Mouse (Mus musculus) frontal cortex, adult 2 months (tissue): Measurements from ENCODE around the gene Icam5. TPM values are rescaled to one million over a fixed set of nuclear protein-coding genes. Genes with fewer than 3 reads are reported as not detected.
A peak's percentile ranks its signal among the peaks of the same experiment; 100 is the strongest.
"Not testable (repeated sequence)": the region's sequence is repeated elsewhere in the genome, so short reads cannot be mapped to it uniquely, and the experiment has no call there.

Experiments used
- DNase-seq, 2 experiments: peaks; one replicate each; pipeline ENCODE4 v3.0.0; 2022; ENCODE audit warnings: low spot score in 1 of 2; ENCODE audit errors: extremely low spot score in 1 of 2
- polyA plus RNA-seq: library from polyadenylated mRNA; depleted of rRNA; stranded (reverse); fragments of >200 nt; gene quantifications from 2 replicates; pipeline ENCODE4 v1.2.3, GENCODE M21; 2012

Icam5 gene
- polyA plus RNA-seq, 1 experiment = 241 TPM

DNA sequence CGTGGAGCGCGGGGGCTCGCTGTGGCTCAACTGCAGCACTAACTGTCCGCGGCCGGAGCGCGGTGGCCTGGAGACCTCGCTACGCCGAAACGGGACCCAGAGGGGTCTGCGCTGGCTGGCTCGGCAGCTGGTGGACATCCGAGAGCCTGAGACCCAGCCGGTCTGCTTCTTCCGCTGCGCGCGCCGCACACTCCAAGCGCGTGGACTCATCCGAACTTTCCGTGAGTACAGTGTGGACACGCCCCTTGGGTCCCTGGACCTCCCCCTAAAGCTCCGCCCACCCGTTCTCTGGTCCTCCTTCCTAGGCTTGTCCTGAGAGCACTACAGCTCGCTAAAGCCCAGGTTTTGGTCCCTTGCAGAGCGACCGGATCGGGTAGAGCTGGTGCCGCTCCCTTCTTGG lies 1.3 kb downstream of the Icam5 start:
- DNase-seq = peak in 1 of 2 experiments; percentile 79

DNA sequence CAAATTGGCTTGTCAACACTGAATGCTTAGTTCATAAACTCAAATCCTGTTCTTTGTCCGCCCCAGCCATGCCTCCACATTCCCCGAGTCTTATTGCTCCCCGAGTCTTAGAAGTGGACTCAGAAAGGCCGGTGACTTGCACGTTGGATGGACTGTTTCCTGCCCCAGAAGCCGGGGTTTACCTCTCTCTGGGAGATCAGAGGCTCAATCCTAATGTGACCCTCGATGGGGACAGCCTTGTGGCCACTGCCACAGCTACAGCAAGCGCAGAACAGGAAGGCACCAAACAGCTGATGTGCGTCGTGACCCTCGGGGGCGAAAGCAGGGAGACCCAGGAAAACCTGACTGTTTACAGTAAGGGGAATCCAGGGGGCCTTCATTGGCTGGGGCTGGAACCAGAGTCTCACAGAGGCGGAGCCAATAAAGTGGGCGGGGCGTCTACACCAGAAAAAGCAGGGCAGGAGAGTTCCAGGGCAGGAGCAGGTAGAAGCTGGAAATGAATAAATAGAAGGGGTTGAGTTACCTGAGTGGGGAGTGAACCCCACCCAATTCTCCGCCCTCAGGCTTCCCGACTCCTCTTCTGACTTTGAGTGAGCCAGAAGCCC lies 2.7 kb downstream of the Icam5 start:
- DNase-seq = no peak

DNA sequence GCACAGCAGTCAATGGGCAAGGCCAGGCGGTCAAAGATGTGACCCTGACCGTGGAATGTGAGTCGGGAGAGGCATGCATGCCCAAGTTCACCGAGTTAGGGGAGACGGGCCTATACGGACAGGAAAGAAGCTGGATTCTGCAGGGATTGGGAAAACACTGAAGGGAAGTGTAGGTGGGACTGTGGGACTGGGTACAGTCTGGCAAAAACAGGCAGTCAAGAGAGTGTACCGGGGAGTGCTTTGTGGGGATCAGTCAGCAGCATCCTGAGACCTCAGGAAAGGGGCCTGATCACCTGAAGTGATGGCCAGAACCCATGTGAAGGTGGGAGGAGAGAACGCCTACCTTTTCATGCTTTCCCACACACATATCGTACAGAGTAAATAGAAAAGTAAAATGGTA lies 3.7 kb downstream of the Icam5 start:
- peak in 1 of 2 experiments; percentile 33 for DNase-seq

DNA sequence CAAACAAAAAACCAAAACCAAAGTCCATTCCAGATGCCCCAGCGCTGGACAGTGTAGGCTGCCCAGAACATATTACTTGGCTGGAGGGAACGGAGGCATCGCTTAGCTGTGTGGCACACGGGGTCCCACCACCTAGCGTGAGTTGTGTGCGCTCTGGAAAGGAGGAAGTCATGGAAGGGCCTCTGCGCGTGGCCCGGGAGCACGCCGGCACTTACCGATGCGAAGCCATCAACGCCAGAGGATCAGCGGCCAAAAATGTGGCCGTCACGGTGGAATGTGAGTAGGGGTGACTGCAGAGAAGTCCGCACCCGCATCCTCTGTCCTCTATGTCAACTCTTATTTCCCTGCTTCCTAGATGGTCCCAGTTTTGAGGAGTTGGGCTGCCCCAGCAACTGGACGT lies 4.3 kb downstream of the Icam5 start:
- DNase-seq = no peak

DNA sequence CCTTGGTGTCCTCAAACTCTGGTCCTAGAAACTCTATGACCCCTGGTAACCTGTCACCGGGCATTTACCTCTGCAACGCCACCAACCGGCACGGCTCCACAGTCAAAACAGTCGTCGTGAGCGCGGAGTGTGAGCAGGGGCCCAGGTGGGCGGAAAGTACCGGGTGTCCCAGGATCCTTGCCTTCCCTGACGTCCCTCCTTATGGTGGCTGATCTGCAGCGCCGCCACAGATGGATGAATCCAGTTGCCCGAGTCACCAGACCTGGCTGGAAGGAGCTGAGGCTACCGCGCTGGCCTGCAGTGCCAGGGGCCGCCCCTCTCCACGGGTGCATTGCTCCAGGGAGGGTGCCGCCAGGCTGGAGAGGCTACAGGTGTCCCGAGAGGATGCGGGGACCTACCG lies 4.8 kb downstream of the Icam5 start:
- DNase-seq = no peak

DNA sequence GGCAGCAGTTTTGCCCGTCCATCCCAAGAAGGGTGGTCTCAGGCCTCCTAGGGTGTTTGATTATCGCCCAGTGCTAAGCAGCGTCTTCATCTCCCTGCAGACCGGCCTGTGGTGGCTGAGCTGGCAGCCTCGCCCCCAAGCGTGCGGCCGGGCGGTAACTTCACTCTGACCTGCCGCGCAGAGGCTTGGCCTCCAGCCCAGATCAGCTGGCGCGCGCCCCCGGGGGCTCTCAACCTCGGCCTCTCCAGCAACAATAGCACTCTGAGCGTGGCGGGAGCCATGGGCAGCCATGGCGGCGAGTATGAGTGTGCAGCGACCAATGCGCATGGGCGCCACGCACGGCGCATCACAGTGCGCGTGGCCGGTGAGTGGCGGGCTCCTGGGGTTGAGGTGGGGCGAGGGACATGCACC lies 5.6 kb downstream of the Icam5 start:
- peak in 1 of 2 experiments; percentile 36 for DNase-seq

DNA sequence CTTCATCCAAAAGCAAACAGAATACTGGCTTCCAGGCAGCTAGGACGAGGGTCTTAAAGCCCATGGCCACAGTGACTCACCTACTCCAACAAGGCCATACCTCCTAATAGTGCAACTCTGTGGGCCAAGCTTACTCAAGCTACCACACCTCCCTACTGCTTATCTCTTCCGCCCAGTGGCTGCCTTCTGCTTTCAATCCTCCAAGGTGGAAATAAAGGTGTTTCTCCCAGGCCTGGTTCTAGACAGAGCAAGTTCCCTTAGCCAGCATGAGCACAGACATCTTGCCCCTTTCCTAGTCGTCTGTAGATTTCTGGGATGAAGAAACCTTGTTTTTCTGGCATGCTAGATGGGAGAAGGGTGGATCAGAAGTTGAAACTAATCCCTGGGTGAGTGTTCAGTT lies 7.9 kb downstream of the Icam5 start:
- DNase-seq = no peak

DNA sequence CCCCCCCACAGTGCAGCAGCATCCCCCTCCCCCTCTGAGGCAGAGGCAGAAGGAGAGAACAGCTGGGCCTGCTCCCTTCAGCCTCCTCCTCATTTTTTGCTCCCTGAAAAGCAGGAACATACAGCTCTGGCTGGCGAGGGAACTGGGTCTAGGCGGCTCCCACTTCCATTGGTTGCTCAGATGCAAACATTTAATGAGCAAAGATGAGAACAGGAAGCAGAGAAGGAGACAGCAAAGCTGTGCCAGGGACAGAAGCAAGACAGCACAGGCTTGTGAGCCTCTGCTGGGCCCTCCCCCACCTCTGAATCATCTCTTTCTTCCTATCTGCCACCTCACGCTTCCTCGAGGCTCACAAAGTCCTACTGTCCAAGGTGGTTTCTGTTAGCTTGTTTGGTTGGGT lies 9.4 kb downstream of the Icam5 start:
- peak; percentile 91 to 92 for DNase-seq

DNA sequence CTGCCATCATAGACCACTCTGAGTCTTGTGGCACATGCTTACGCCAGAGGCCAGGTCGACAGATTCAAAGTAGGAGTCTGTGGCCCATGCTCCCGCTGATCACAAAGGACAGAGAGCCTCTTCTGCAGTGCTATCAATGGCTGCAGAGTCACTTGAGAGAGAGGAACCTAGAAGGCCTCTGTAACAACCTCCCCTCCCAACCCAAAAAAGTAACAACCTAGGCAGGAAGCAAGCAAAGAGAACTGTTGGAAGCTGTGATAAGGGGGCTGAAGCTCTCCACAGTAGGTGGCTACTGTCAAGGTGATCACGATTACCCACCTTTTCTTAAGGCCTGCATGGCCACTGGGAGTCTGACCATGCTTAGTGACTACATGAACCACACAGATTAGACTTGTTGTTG lies 11.7 kb downstream of the Icam5 start:
- no peak for DNase-seq

DNA sequence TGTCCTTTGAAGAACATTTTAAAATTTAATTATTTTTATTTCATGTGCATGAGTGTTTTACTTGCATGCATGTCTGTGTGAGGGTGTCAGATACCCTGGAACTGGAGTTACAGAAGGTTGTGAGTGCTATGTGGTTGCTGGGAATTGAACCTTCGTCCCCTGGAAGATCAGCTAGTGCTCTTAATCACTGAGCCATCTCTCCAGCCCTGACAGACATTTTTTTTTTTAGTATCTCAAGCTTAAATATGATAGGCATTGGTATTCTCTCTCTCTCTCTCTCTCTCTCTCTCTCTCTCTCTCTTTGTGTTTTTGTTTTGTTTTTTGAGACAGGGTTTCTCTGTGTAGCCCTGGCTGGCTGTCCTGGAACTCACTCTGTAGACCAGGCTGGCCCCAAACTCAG lies 12.9 kb downstream of the Icam5 start:
- not testable (repeated sequence) for DNase-seq

DNA sequence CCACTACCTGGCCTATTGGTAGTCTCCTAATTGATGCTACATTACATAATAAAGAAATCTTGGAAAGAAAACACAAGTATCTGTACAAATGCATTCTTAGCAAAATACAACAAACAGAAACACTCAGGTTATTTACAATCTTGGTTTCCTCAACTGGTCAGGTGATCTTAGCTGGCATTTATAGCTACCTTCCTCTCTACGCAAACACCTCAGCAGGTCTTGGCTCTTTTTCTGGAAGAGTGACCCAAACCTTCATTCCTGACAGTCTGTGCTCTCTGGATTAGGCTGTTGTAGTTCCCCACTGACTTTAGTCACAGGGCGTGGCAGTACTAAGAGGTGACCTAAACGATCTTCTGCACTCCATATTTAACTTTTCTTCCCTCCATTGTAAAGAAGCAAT lies 13.4 kb downstream of the Icam5 start:
- DNase-seq = no peak

DNA sequence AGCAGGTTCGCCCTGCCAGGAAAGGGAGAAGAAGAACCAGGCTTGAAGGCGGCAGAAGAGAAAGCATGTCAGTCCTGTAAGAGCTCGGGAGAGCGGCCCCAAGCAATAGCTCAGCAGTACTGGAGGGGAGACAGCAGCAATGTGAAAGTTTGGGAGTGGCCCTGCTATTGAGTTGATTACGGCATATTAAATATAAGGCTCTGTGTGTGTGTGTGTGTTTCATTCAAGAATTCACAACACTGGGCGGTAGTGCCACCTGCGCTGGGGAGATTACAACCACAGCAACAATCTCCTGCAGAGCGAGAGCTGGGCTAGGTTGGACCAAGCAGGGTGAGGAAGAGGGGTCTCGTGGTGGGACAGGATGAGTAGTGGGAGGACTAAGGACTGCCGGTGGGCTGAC lies 19.7 kb downstream of the Icam5 start:
- DNase-seq = no peak

DNA sequence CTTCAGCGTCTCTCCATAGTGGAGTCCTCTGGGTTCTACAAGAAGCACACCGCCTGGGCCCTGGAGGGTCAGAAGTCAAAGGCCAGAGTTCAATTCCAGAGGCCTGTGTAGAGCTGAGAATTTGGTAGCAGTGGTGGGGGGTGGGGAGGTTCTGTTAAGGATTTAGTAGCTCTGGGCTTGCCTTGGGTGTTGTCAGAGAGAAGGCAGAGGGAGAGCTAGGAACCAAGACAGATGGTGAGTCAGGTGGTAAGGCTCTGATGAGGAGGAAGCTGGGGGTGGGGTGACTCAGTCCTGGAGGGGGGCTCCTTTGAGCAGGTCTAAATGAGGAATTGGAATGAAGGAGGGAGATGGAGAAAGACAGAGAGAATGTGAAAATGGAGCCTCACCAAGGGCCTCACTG lies 31.1 kb downstream of the Icam5 start:
- peak; percentile 81 to 86 for DNase-seq

DNA sequence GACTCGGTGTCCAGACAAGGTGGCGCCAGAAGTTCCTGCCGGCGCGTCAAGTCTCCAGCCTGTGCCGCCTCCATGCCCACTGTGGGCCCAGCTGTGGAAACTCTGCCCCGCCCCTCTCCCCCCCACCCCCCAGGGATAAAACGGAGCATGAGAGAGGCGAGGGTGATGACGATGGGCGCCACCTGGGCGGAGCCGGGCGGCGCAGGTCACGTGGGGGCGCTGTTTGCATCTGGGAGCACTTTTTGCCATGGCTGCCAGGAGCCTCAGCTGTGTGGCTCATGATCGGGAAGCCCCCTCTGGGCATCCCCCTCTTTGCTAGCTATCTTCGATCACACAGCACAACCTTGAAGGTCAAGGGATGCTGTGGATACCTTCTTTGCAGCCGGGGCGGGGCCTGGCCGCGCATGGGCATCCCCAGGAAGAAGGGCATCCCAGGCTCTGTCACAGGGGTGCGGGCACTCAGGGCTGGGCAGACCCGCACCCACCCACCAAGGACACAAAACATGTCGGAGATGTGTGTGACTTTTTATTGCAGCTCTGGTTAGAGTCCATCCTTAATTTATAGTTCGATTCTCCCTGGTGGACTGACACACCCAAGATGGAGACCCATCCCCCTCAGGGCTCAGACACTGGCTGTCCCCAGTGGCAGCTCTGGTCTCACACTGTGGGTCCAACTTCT lies 35.3 kb downstream of the Icam5 start, which contains the start of gene Zglp1:
TSS of gene Zglp1 (minus strand) at position 88 of the 679 bp plus-strand sequence.
- DNase-seq = no peak

DNA sequence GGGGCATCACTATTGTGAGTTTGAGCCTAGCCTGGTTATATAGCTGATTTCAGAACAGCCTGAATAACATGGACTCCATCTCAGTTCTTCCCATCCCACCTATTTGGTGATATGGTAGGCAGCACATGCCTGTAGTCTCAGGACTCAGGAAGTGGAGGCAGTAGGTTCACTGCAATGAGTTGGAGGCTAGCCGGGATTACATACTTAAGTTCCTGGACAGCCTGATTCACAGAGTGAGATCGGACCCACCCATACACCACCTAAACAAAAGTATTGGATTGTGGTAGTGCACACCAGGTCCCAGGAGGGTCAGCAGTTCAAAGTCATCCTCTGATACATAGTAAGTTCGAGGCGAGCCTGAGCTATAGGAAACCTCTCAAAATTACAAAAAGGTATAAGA lies 40.8 kb downstream of the Icam5 start:
- peak in 1 of 2 experiments; percentile 38 for DNase-seq

DNA sequence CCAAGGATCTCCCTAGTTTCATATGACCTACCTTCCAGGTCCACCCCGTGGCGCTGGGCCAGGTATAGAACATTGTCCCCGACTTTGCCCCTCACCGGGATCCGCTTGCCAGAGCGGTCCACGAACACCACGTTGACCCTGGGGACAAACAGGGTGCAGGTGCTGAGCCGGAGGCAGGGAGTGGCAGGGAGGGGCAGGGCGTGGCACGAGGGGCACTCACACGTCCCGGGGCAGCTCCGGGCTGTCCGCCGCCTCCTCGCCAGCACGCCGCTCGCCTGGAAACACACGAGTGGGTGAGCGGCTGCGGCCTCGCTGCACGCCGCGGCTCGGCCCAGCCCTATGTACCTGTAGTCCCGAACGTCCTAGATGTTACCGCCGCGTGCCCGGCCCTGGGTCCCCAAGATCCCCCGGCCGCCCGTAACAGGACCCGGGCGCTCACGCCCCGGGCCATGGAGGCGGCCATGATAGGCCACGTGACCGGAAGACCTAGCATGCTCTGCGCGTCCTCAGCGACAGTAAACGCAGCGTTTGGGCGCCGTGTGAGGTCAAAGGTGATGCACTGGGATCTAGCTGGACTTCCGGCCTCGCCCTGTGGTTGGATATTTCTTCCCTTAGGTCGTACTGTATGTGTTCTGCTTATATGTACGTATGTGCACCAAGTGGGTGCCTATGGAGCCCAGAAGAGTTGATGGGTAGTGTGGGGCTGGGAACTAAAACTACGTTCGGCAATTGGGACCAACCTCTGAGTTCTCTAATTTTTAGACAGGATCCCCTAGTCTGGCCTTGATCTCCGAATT lies 41.4 kb downstream of the Icam5 start, which contains the start of the genes Gm49373 and Fdx1l:
TSS of gene Gm49373 (minus strand) at position 53 of the 797 bp plus-strand sequence.
TSS of gene Fdx1l (minus strand) at position 571 of the 797 bp plus-strand sequence.
- peak; percentile 84 to 94 for DNase-seq

DNA sequence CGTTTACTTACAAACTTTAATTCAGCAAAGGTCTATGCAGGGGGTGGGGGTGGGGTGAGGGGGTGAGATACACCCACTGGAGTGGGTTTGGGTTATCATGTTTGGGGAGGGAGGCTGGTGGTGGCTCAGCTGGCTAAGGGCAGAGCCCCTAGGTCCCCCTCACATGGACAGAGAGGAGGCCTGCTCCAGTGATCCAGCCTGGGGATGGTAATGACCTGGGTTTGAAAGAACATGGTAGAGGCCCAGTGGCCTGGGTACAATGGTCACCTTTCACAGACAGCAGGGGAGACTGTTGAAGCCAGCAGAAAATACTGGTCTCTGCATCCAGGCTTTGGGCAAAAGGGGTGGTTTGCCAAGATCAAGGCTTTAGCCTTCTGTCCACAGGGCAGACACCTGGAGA lies 42.3 kb downstream of the Icam5 start:
- DNase-seq = no peak

DNA sequence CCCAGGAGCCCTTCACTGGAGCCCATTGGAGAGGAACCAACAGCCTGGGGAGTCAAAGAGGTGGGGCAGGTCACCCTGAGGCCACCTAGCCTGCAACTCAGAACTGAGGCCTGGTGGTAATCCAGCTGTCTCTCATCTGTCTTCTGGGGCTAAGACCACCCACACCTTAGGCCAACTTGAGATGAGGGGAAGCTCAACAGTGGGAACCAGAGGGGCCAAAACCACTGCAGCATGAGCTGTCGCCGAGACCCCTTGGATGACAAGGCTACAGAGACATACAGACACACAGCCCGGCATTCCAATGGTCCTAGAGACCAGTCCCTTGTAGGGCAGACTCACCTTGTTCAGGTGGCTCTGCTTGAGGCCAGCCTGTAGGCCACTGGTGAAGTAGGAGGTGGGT lies 43.8 kb downstream of the Icam5 start:
- no peak for DNase-seq

DNA sequence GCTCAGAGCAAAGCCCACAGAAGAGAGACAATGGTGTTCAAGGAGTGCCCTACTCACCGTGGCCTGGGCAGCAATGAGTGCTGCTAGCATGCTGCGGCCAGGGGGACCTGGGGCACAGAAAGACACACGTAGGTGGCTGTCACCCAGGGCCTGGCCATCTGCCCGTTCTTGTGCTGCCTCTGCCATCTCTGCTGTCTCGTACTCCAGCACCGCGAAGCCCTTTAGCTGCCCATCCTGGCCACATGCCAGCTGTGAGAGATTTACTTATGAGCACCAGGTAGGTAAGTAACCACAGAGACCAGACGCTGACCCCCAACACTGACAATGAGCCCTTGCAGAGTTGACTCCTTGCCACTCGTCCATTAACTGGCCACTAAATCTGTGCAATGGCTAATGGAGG lies 49.3 kb downstream of the Icam5 start:
- no peak for DNase-seq

DNA sequence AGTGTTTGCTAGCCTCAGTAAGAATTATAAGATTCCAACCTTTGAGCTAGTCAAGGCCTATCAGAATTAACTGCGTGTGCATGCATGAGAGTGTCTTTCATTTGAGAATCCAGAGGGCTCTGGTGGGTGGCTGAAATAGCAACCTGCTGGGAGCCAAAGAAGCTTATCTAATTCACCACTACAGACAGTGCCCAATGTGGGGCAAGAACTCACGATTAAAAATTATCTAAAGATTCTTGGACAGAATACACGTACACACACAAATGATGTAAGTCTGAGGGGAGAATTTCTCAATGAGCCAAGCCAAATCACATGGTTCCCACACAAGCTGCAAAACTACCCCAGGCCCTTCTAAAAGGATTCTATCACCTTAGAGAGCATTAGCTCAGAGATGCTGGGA lies 51.5 kb downstream of the Icam5 start:
- DNase-seq = no peak
